Mouse (Mus musculus): Measurements from ENCODE around the gene Rpl28. TPM values are rescaled to one million over a fixed set of nuclear protein-coding genes. Genes with fewer than 3 reads are reported as not detected.
A peak's percentile ranks its signal among the peaks of the same experiment; 100 is the strongest.

Gene Rpl28
- polyA plus RNA-seq, 1 experiment from 2014 or later = 292 TPM

DNA sequence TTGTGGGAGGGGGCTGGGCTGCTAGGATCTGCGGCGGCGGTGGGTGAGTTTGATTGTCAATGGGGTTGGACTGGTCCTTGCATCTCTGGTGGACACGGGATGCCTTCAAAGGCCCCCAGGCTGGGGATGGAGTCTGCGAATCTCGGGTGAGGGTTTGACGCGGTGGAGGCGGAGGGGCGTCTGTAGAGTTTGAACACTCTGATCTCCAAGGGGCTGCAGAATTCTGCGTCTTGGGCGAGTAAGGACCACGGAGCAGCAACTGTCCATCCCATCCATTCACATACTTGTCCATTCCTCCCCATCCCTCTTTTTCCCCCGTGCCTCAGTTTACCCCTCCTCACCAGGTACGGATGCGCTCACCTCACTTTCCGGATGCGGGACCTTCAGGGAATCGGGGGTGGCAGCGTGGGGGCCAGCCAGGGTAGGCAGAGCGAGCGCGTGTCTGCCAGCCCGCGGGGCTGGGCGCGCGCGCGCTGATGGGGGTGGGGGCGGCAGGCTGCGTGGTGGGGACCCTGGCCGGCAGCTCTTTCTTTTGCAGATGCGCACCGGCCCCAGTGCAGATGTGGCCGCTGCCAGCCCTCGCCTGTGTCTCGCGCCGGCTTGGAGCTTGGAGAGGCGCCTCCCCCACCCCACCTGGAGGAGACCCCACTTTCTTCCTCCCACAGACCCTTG is 51.7 kb downstream of the Rpl28 start, which contains the start of gene Shisa7:
Gene Shisa7 (minus strand): TSS at position 452 of the 672 bp plus-strand sequence.
- ATAC-seq (ENCODE audit: low FRiP score, low read depth) = peak; percentile 44; the same call in 1 of the 2 replicates
- Histone ChIP-seq H3K4me3 (peak within 1 kb of the TSS; percentile 46), H3K36me3 (no peaks in the 10 kb centered on the region), H3K4me2 (replicated peaks) (peak within 1 kb of the TSS; percentile 90), H3K27me3 (peaks cover 94% of the 10 kb centered on the region), H3K27ac (no peak within 1 kb of the TSS), H3K4me1 (peaks cover 25% of the 10 kb centered on the region), H3K9ac (peak within 1 kb of the TSS; percentile 54), H3K9me3 (no peaks in the 10 kb centered on the region)
- WGBS = under 1% methylated on average over 41 of the region's 41 CpGs

Other genes with a start within 250 kb of the Rpl28 start
- 5.5 and 6.0 TPM in 2 replicates for gene Syt5, start 245.3 kb upstream of the Rpl28 start, polyA plus RNA-seq (2015; fragmentation: Nextera tagmentation; extraction: Ambion mirVana)
- not detected in 2 replicates for gene Ptprh, start 188.8 kb upstream of the Rpl28 start, polyA plus RNA-seq (2015; fragmentation: Nextera tagmentation; extraction: Ambion mirVana)
- gene Tmem86b, start 161.5 kb upstream of the Rpl28 start, polyA plus RNA-seq (2015; fragmentation: Nextera tagmentation; extraction: Ambion mirVana) = 1.2 and 1.3 TPM in 2 replicates
- gene Ppp6r1, start 133.9 kb upstream of the Rpl28 start, polyA plus RNA-seq (2015; fragmentation: Nextera tagmentation; extraction: Ambion mirVana) = 9.0 and 9.9 TPM in 2 replicates
- gene Hspbp1, start 107.8 kb upstream of the Rpl28 start, polyA plus RNA-seq (2015; fragmentation: Nextera tagmentation; extraction: Ambion mirVana) = 93.6 and 95.4 TPM in 2 replicates
- 2.2 and 2.3 TPM in 2 replicates for gene Brsk1, start 102.3 kb upstream of the Rpl28 start, polyA plus RNA-seq (2015; fragmentation: Nextera tagmentation; extraction: Ambion mirVana)
- 0.13 TPM in 2 replicates for gene Tmem150b, start 67.6 kb upstream of the Rpl28 start, polyA plus RNA-seq (2015; fragmentation: Nextera tagmentation; extraction: Ambion mirVana)
- 61.6 and 65.3 TPM in 2 replicates for gene Kmt5c, start 52.8 kb upstream of the Rpl28 start, polyA plus RNA-seq (2015; fragmentation: Nextera tagmentation; extraction: Ambion mirVana)
- 67.5 and 68.6 TPM in 2 replicates for gene Cox6b2, start 39.8 kb upstream of the Rpl28 start, polyA plus RNA-seq (2015; fragmentation: Nextera tagmentation; extraction: Ambion mirVana)
- gene Fam71e2, start 21.6 kb upstream of the Rpl28 start, polyA plus RNA-seq (2015; fragmentation: Nextera tagmentation; extraction: Ambion mirVana) = not detected in 2 replicates
- gene Il11, start 10.0 kb upstream of the Rpl28 start, polyA plus RNA-seq (2015; fragmentation: Nextera tagmentation; extraction: Ambion mirVana) = 0.26 and 0.39 TPM in 2 replicates
- not detected in 2 replicates for gene Tmem190, start 9.9 kb upstream of the Rpl28 start, polyA plus RNA-seq (2015; fragmentation: Nextera tagmentation; extraction: Ambion mirVana)
- gene Tmem238, start 3.2 kb upstream of the Rpl28 start, polyA plus RNA-seq (2015; fragmentation: Nextera tagmentation; extraction: Ambion mirVana) = 7.3 and 7.9 TPM in 2 replicates
- gene Ube2s, start 19.7 kb downstream of the Rpl28 start, polyA plus RNA-seq (2015; fragmentation: Nextera tagmentation; extraction: Ambion mirVana) = 328 and 349 TPM in 2 replicates
- gene Shisa7, start 51.8 kb downstream of the Rpl28 start, polyA plus RNA-seq (2015; fragmentation: Nextera tagmentation; extraction: Ambion mirVana) = 0.17 and 0.33 TPM in 2 replicates
- 5.6 and 6.4 TPM in 2 replicates for gene Isoc2b, start 77.4 kb downstream of the Rpl28 start, polyA plus RNA-seq (2015; fragmentation: Nextera tagmentation; extraction: Ambion mirVana)
- gene Isoc2a, start 84.3 kb downstream of the Rpl28 start, polyA plus RNA-seq (2015; fragmentation: Nextera tagmentation; extraction: Ambion mirVana) = 1.2 and 1.3 TPM in 2 replicates
- gene Gm36210, start 113.6 kb downstream of the Rpl28 start, polyA plus RNA-seq (2015; fragmentation: Nextera tagmentation; extraction: Ambion mirVana) = not detected in 2 replicates
- 4.2 and 4.3 TPM in 2 replicates for gene Zfp628, start 122.3 kb downstream of the Rpl28 start, polyA plus RNA-seq (2015; fragmentation: Nextera tagmentation; extraction: Ambion mirVana)
- gene Nat14, start 129.2 kb downstream of the Rpl28 start, polyA plus RNA-seq (2015; fragmentation: Nextera tagmentation; extraction: Ambion mirVana) = 3.1 and 3.3 TPM in 2 replicates
- gene Ssc5d, start 132.9 kb downstream of the Rpl28 start, polyA plus RNA-seq (2015; fragmentation: Nextera tagmentation; extraction: Ambion mirVana) = 6.4 and 8.1 TPM in 2 replicates
- 0.38 and 0.92 TPM in 2 replicates for gene Sbk2, start 171.5 kb downstream of the Rpl28 start, polyA plus RNA-seq (2015; fragmentation: Nextera tagmentation; extraction: Ambion mirVana)
- gene Sbk3, start 178.3 kb downstream of the Rpl28 start, polyA plus RNA-seq (2015; fragmentation: Nextera tagmentation; extraction: Ambion mirVana) = not detected in 2 replicates
- gene Zfp579, start 203.3 kb downstream of the Rpl28 start, polyA plus RNA-seq (2015; fragmentation: Nextera tagmentation; extraction: Ambion mirVana) = 35.3 and 38.5 TPM in 2 replicates
- 9.1 and 10.7 TPM in 2 replicates for gene Zfp524, start 221.5 kb downstream of the Rpl28 start, polyA plus RNA-seq (2015; fragmentation: Nextera tagmentation; extraction: Ambion mirVana)
- 44.7 and 48.6 TPM in 2 replicates for gene Fiz1, start 221.8 kb downstream of the Rpl28 start, polyA plus RNA-seq (2015; fragmentation: Nextera tagmentation; extraction: Ambion mirVana)
- gene Gm44973, start 222.6 kb downstream of the Rpl28 start, polyA plus RNA-seq (2015; fragmentation: Nextera tagmentation; extraction: Ambion mirVana) = 0.42 and 2.1 TPM in 2 replicates
- 6.0 and 8.1 TPM in 2 replicates for gene Zfp865, start 227.5 kb downstream of the Rpl28 start, polyA plus RNA-seq (2015; fragmentation: Nextera tagmentation; extraction: Ambion mirVana)
- 44.9 and 47.8 TPM in 2 replicates for gene Ccdc106, start 227.7 kb downstream of the Rpl28 start, polyA plus RNA-seq (2015; fragmentation: Nextera tagmentation; extraction: Ambion mirVana)
- gene 4632433K11Rik, start 241.2 kb downstream of the Rpl28 start, polyA plus RNA-seq (2015; fragmentation: Nextera tagmentation; extraction: Ambion mirVana) = 0.13 TPM in 1 of 2 replicates, not detected in the other
- 7.0 and 7.8 TPM in 2 replicates for gene Zfp784, start 245.6 kb downstream of the Rpl28 start, polyA plus RNA-seq (2015; fragmentation: Nextera tagmentation; extraction: Ambion mirVana)